Mouse (Mus musculus) lung, embryonic 16.5 days (tissue): ENCODE results near the gene Ltv1. TPM values are rescaled to one million over a fixed set of nuclear protein-coding genes. Genes with fewer than 3 reads are reported as not detected.
"Not testable (repeated sequence)": the region's sequence is repeated elsewhere in the genome, so short reads cannot be mapped to it uniquely, and the experiment has no call there.

Source experiments
- ATAC-seq: fragments of 200-750 bp; cut with Nextera tagmentation; 2 replicates; pipeline ENCODE4 v1.8.0; 2017; ENCODE audit warnings: low read depth, mild to moderate bottlenecking, moderate library complexity
- H3K27ac ChIP-seq: fragments of 300-500 bp; sonication (generic); 2 replicates; pipeline ENCODE4 v1.5.1; 2014; ENCODE audit warnings: mild to moderate bottlenecking, control low read depth, low read length
- H3K27me3 ChIP-seq: fragments of 300-500 bp; sonication (generic); 2 replicates; pipeline ENCODE4 v1.6.1; 2014; ENCODE audit warnings: low read depth, low read length, mixed read lengths; ENCODE audit not compliant: control insufficient read depth, insufficient read depth
- H3K36me3 ChIP-seq: fragments of 300-500 bp; sonication (generic); 2 replicates; pipeline ENCODE4 v1.6.1; 2014; ENCODE audit warnings: low read length; ENCODE audit not compliant: control insufficient read depth, insufficient read depth
- H3K4me1 ChIP-seq: fragments of 300-500 bp; sonication (generic); replicated peaks from 2 replicates; pipeline ENCODE4 v1.6.1; 2014; ENCODE audit warnings: low read length, mixed read lengths; ENCODE audit not compliant: control insufficient read depth, insufficient read depth
- H3K4me2 ChIP-seq: fragments of 300-500 bp; sonication (generic); 2 replicates; pipeline ENCODE4 v1.6.1; 2014; ENCODE audit warnings: low read depth, low read length, control low read depth
- H3K4me3 ChIP-seq: fragments of 300-500 bp; sonication (generic); 2 replicates; pipeline ENCODE4 v1.5.1; 2014; ENCODE audit warnings: mild to moderate bottlenecking, low read length, control low read depth
- H3K9ac ChIP-seq: fragments of 300-500 bp; sonication (generic); 2 replicates; pipeline ENCODE4 v1.6.1; 2014; ENCODE audit warnings: low read length, control low read depth
- H3K9me3 ChIP-seq: fragments of 300-500 bp; sonication (generic); 2 replicates; pipeline ENCODE4 v1.6.1; 2016; ENCODE audit warnings: low read length; ENCODE audit not compliant: control insufficient read depth
- WGBS: fragments of 180-500 bp; shearing (Covaris S2); extraction: QIAGEN DNeasy Blood & Tissue Kit; methylation state at CpG from one replicate; pipeline ENCODE4 v1.1.7; 2014; 5-methylcytosine and 5-hydroxymethylcytosine counted together
- polyA plus RNA-seq: library from polyadenylated mRNA; unstranded; fragments of >200 nt; fragmentation: Nextera tagmentation; extraction: Ambion mirVana; gene quantifications from 2 replicates; pipeline ENCODE4 v1.2.1, GENCODE M21; 2015

The Ltv1 gene
- polyA plus RNA-seq, 1 experiment from 2014 or later = 63.4 TPM

- WGBS = 89% methylated on average over 6 of the region's 6 CpGs
- ATAC-seq = no peak
- Histone ChIP-seq H3K9ac (no peak overlapping the region), H3K9me3 (no peaks in the 10 kb centered on the region), H3K36me3 (no peaks in the 10 kb centered on the region), H3K4me3 (no peak overlapping the region), H3K27me3 (no peaks in the 10 kb centered on the region), H3K4me2 (no peak overlapping the region), H3K4me1 (no peaks in the 10 kb centered on the region), H3K27ac (no peak overlapping the region)
Measured at GRCm38 (mm10) chr10:13201741-13202293, 8.8 kb upstream of the Ltv1 start.

- ATAC-seq = no peak
- Histone ChIP-seq H3K27me3 (no peaks in the 10 kb centered on the region), H3K4me3 (no peak overlapping the region), H3K4me1 (no peaks in the 10 kb centered on the region), H3K9ac (no peak overlapping the region), H3K9me3 (no peaks in the 10 kb centered on the region), H3K36me3 (no peaks in the 10 kb centered on the region), H3K4me2 (no peak overlapping the region), H3K27ac (no peak overlapping the region)
- 90% methylated on average over 3 of the region's 3 CpGs for WGBS
Measured at GRCm38 (mm10) chr10:13200862-13201261, 7.9 kb upstream of the Ltv1 start.

GRCm38 (mm10) chr10:13199234-13199633 lies 6.3 kb upstream of the Ltv1 start:
- no peaks in the 10 kb centered on the region for H3K9me3 ChIP-seq
- no peak overlapping the region for H3K4me2 ChIP-seq
- no peaks in the 10 kb centered on the region for H3K27me3 ChIP-seq
- no peaks in the 10 kb centered on the region for H3K36me3 ChIP-seq
- 97% methylated on average over 1 of the region's 1 CpGs for WGBS
- H3K9ac ChIP-seq = no peak overlapping the region
- no peak overlapping the region for H3K27ac ChIP-seq
- no peak for ATAC-seq
- no peaks in the 10 kb centered on the region for H3K4me1 ChIP-seq
- no peak overlapping the region for H3K4me3 ChIP-seq

GRCm38 (mm10) chr10:13196872-13197507 lies 4.0 kb upstream of the Ltv1 start:
- Histone ChIP-seq H3K4me3 (no peak overlapping the region), H3K4me1 (peaks cover 3% of the 10 kb centered on the region; the same call in 1 of the 2 replicates), H3K4me2 (no peak overlapping the region), H3K27me3 (no peaks in the 10 kb centered on the region), H3K9me3 (no peaks in the 10 kb centered on the region), H3K27ac (no peak overlapping the region), H3K9ac (no peak overlapping the region), H3K36me3 (no peaks in the 10 kb centered on the region)
- 73% methylated on average over 8 of the region's 8 CpGs for WGBS
- ATAC-seq = no peak

GRCm38 (mm10) chr10:13193496-13193895 lies 528 bp upstream of the Ltv1 start:
- not testable (repeated sequence) for H3K9ac ChIP-seq, H3K9me3 ChIP-seq, ATAC-seq, H3K27ac ChIP-seq, H3K4me1 ChIP-seq, H3K27me3 ChIP-seq
- Histone ChIP-seq H3K4me3 (peak overlapping the region; percentile 71), H3K36me3 (peaks cover 14% of the 10 kb centered on the region), H3K4me2 (peak overlapping the region; percentile 48)
- 80% methylated on average over 7 of the region's 7 CpGs for WGBS

- 66% methylated on average over 5 of the region's 5 CpGs for WGBS
- Histone ChIP-seq H3K9ac (no peak overlapping the region), H3K4me1 (peaks cover 3% of the 10 kb centered on the region; the same call in 1 of the 2 replicates), H3K36me3 (peaks cover 28% of the 10 kb centered on the region), H3K4me2 (no peak overlapping the region), H3K9me3 (no peaks in the 10 kb centered on the region), H3K4me3 (no peak overlapping the region), H3K27ac (no peak overlapping the region), H3K27me3 (no peaks in the 10 kb centered on the region)
- ATAC-seq = no peak
Measured at GRCm38 (mm10) chr10:13189881-13190280, 3.1 kb downstream of the Ltv1 start.

GRCm38 (mm10) chr10:13186754-13187153 lies 6.2 kb downstream of the Ltv1 start:
- WGBS = 85% methylated on average over 3 of the region's 3 CpGs
- no peak overlapping the region for H3K4me2 ChIP-seq
- H3K27ac ChIP-seq = no peak overlapping the region
- peaks cover 42% of the 10 kb centered on the region for H3K36me3 ChIP-seq
- no peak for ATAC-seq
- no peaks in the 10 kb centered on the region for H3K9me3 ChIP-seq
- no peak overlapping the region for H3K4me3 ChIP-seq
- H3K27me3 ChIP-seq = no peaks in the 10 kb centered on the region
- H3K4me1 ChIP-seq = no peaks in the 10 kb centered on the region; the same call in 1 of the 2 replicates
- H3K9ac ChIP-seq = no peak overlapping the region

- Histone ChIP-seq H3K27me3 (no peaks in the 10 kb centered on the region), H3K4me2 (no peak overlapping the region), H3K36me3 (peaks cover 45% of the 10 kb centered on the region), H3K4me1 (no peaks in the 10 kb centered on the region), H3K4me3 (no peak overlapping the region), H3K9me3 (no peaks in the 10 kb centered on the region), H3K9ac (no peak overlapping the region), H3K27ac (no peak overlapping the region)
- ATAC-seq = no peak
- WGBS = 82% methylated on average over 4 of the region's 4 CpGs
Measured at GRCm38 (mm10) chr10:13184170-13184766, 8.7 kb downstream of the Ltv1 start.

GRCm38 (mm10) chr10:13180211-13180610 lies 12.8 kb downstream of the Ltv1 start:
- 59% methylated on average over 7 of the region's 7 CpGs for WGBS
- Histone ChIP-seq H3K9me3 (no peaks in the 10 kb centered on the region; the same call in 1 of the 2 replicates), H3K4me3 (no peak overlapping the region), H3K4me2 (no peak overlapping the region), H3K4me1 (no peaks in the 10 kb centered on the region), H3K9ac (no peak overlapping the region), H3K36me3 (peaks cover 42% of the 10 kb centered on the region), H3K27me3 (no peaks in the 10 kb centered on the region), H3K27ac (no peak overlapping the region)
- ATAC-seq = peak; percentile 56; the same call in 1 of the 2 replicates
